Mouse (Mus musculus): ENCODE data around the gene Susd2. TPM values are rescaled to one million over a fixed set of nuclear protein-coding genes. Genes with fewer than 3 reads are reported as not detected.

Gene Susd2
- polyA plus RNA-seq (2012; rRNA removed) = 21.5 and 32.8 TPM in 2 replicates

DNA sequence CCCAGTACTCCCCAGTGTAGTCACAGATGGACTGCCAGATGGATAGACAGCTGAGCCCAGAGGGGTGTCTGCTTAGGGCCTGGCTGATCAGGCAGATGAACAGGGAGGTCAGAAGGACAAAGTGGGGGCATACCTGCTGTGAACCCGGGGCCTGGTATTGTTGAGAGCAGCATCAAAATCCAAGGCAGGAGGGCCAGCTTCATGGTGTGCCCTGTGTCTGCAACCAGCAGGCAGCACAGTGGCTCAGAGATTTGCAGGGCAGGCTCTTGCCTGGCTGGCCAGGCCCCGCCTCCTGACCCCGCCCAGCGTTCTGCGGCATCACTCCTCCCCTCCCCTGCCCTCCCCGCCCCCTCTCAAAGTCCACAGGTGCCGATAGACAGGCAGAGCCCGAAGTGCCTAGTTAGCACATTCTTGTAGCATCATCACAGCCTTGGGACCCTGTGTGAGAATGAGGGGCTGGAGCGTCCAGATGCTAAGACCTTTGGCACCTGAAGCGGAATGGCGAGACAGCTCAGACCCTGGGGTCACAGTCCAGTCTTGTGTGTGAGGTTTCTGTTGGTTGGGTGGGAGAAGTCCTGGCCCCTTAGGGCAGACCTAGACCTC, at the start of gene Susd2:
Susd2 (minus strand) TSS at position 268 of the 603 bp plus-strand sequence.
- DNase-seq (ENCODE audit: low read depth) = no peak

DNA sequence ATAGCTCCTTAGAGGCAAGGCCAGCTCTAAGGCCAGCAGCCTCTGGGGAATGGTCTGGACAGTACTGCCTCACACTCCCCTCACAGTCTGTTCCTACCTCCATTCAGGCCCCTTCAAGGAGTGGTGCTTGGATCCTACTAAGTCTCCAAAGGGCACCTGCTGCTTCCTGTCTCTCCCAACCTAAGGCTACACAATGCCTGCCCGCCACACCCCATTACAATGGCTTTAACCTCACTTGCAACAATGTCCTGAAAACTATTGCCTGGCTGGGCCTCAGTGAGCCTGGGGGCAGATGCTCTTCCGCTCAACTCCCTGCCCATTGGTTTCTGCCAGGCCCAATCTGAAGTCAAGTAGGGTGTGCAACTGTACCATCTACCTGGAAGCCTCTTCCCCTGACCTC, 44.8 kb upstream of the Susd2 start:
- no peak for DNase-seq (ENCODE audit: low read depth)

DNA sequence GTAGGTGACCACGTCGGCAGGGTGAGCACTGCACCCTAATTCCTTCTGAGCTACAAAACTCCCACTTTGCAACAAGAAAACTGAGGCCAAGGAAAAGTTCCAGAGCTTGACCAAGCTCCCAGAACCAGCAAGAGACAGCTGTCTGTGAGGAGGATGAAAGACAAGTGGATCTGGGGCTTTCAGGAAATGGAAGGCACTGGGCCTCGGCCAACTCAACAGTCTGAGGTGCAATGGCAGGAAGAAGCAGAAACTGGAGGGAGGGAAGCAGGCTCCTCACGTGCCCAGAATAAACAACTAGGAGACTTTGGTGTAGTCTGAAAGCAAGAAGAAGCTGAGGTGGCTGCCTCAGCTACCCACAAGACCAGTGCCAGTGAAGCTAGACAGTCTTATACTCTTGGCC, 42.9 kb upstream of the Susd2 start:
- DNase-seq (ENCODE audit: low read depth) = no peak

DNA sequence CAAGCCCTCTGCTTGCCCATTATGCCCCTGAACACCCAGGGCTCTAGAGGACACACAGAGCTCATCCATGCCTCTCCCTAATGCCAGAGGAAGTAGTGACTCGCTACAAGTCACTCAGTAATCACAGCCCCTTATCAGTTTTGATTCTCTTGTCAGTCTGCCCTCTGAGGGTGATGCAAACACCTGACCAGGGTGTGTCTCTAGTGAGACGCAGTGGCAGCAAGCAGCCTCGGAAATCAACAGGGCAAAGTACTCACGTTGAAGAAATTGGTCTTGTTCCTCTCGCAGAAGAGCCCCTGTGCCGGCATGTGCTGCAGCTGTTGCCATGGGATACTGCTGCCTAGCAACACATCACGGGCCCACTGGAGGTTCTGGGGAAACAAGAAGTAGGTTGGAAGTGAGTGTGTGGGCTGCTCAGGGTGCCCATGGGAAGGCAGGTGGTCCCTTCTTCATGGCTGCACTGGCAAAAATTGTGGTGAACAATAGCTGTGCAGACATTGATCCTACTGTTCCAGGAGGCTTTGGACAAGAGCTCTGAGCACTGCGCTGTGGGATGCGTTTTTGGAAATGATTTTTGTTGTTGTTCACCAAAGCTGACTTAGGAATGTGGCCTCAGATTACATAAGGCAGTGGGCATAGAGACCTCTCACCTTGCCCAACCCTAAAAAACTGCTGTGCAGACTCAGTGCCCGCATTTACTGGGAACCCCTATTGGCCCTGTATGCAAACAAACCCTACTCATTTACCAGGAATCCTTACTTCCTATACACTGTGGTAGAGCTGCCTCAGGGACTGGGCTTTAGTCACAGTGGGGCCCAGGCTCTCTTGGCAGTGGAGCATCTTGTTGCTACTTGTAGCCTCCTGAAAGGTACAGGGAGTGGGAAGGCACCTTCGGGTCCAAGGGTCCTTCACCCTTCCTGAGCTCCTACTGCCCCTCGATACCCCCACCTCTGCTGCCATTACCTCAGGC, 40.5 kb upstream of the Susd2 start:
- no peak for DNase-seq (ENCODE audit: low read depth)

DNA sequence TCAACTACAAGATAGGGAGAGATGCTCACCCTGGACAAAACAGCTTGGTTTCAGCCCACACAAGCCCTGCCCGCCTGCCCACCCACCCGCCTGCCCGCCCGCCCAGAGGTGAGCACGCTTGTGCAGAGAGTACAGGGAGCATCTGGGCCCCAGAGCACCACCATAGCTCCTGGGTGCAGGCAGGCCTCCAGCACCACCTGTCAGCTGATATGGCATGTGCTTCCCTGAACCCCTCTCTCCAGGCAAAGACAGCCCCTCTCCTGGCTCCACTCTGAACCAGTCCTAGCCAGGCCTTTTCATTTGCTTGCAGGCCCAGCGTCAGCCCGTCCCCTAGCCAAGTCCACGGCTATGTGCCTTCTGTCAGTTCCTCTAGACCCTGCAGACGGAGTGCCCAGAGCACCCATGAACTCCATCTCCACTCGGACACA, 36.8 kb upstream of the Susd2 start:
- no peak for DNase-seq (ENCODE audit: low read depth)

DNA sequence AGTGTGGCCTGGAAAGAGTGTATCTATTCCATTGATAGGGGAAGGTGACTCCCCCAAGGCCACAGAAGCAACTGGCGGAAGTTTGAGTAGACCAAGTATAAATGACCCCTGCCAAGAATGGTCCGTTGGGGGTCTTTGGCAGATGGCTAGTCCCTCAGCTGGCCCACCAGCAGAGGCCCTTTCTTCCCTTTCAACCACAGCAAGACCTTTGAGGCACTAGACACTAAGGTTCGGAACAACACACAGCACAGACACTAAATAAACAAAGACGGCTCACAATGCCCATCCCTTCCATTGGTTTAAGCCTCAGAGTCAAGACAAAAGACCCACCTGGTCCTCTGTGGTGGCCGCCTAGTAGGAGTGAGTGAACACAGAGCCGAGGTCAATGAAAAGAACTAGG, 35.4 kb upstream of the Susd2 start:
- DNase-seq (ENCODE audit: low read depth) = no peak

DNA sequence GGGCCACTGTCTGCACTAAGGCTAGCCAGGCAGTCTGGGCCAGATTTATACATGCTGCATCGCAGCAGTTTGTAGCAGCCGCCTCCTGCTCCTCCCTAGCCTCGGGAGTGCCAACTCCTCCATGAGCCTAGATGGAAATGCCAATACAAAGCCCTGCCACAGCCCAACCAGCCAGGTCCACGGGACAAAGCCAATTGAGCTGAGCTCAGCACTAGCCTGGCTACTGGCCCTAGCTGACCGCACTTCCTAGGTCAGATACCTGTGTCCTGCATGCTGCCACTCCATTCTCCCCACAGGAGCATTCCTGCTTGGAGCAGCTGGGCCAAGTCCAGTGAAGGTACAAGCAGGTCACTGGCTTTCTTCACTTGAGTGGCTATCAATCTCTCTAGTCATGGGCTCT, 34.2 kb upstream of the Susd2 start:
- DNase-seq (ENCODE audit: low read depth) = no peak

DNA sequence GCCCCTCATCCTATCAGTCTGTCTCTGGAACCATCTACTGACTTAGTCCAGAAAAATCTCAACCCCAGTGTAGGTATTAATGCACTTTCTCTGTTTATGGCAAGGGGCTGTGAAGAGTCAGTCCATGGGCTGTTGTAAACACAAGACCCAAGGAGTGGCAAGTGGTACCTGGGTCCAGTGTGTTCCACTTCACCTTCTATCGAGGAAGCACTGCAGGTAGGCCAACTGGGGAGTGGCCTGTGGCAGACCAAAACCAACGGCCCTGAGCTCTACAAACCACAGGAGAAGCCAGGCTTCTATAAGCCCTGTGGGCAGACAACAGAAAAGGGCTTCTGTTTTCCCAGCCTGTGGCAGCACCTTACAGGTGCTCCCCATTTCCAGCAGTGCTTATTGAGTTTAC, 33.8 kb upstream of the Susd2 start:
- DNase-seq (ENCODE audit: low read depth) = no peak

DNA sequence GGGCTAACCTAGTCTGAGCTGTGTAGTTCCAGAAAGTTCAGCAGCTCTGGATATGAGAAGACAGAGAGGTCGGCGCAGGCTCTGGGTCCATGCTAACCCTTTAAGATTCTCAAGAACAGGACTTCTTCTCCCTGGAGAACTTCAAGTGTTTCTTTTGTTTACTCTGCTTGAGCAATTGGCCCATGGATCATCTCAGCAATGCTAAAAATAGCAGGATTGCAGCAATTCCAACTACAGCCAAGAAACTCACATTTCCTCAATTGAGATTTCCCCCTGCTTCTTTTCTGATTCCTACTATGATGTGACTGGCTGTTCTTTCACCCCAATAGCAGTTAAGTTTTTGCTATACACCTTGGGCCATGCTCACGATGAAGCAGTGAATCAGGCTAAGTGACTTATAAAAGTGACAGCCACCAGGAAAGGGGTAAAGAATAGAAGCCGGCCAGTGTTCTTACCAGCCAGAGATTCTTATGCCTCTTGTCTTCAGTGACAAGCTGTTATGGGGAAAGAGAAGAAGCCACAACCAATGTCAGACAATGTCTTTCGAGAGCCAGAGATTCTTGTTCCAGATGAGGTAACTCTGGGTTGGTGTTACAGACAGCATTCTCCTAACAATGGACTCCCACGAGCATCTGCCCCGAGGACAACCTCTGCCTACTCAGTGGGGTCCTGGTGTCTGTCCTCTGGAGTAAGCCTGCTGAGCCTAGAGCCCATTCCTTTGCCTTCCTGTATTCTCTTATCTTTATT, 33.2 kb upstream of the Susd2 start:
- DNase-seq (ENCODE audit: low read depth) = no peak

DNA sequence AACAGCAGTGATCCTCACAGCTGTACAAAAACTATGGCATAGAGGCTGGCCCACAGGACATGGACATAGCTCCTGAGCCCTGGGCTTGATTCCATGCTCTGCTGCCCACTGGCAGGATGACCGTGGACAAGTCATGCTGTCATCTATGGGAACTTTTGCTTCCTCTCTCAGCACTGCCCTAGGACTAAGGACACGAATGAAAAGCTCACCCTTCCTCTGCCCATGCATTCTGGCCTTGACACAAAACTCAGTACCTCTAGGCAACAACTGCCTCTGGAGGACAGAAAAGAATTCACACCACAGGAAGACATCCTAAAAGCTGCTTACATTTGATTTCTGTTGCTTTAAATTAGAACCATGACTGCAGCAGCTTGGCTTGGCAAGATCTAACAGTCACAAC, 32.5 kb upstream of the Susd2 start:
- DNase-seq (ENCODE audit: low read depth) = no peak

DNA sequence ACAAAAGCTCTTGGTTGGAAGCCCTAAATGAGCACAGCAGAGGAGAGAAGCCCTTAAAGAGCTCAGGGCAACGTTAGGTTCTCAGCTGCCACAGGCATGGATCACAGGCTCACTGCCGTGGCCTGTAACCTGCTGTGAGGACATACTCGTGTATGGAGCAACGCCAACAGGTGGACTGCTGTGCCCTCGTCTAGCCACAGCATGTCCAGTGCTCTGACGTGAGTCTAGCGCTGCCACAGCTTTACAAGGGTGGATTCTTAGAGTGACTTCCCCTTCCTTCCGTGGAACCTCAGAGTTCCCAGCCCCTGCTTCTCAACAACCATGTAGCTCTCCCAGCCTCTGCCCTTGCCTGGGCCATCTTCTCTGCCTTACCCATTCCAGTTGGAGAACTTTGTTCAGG, 31.8 kb upstream of the Susd2 start:
- no peak for DNase-seq (ENCODE audit: low read depth)

DNA sequence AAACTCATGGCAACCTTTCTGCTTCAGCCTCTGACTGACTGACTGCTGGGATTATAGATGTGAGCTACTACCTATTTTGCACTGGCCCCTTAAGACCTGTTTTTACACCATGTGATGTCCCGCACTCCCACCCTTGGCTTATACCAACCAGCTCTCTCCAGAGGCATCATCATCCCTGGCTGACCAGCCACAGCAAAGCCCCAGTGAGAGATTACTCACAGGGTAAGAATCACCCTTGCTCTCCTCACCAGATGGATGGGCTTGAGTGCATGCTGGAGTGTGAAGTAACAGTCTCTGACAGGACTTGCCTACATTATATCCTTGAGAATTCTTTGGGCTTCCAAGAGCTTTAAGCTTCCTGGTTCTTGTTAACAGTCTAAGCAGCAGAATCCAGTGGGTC, 26.1 kb upstream of the Susd2 start:
- no peak for DNase-seq (ENCODE audit: low read depth)

DNA sequence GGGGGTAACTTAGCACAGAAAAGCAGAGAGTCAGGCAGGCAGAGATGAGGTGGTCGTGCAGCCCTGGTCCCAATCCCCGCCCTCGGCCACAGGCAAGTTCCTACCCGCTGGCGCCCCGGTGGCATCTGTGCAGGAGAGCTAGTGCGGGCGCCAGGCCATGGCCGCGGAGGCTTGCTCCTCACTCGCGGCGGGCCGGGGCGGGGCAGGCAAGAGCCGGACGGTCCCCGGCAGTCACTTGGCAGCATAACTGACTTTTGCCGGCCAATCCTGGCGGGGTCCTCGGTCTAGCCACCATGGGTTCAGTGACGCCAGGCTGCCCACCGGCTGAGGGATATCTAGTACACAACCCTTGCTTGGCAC, 24.1 kb upstream of the Susd2 start:
- DNase-seq (ENCODE audit: low read depth) = no peak

DNA sequence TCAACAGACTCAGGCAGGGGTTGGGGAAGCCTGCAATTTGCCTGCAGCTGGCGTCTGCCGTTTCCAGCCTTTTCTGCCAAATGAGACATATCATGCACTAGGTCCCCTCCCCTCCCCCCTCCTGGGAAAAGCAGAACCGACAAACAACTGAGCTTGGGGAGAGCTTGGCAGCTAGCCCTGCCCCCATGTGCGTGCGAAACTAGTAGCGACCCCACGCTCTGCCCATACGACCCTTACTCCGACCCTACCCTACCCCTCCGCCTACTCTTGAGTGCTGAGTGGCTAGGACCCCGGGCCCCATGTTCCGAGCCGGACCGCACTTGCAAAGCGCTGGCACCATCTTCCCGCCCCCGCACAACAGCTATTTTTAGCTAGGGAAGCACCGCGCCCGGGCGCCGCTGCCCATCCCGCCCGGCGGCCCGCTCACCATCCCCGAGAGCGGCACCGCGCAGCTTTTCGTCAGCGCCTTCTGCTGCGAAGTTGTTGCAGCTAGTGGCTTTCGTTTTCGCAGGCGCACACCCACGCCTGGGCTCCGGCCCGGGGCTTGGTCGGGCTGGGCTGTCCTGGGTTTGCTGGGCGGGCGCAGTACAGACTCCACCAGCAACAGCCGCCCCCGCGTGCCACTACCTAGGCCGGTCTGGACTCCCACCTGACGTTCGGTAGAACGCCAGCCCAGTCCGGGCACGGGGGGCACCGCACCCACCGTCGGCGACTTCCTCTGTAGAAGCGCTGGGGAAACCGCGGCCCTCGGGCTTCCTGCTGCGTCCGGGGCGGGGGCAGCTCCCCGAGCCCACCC, 23.5 kb upstream of the Susd2 start:
- no peak for DNase-seq (ENCODE audit: low read depth)

DNA sequence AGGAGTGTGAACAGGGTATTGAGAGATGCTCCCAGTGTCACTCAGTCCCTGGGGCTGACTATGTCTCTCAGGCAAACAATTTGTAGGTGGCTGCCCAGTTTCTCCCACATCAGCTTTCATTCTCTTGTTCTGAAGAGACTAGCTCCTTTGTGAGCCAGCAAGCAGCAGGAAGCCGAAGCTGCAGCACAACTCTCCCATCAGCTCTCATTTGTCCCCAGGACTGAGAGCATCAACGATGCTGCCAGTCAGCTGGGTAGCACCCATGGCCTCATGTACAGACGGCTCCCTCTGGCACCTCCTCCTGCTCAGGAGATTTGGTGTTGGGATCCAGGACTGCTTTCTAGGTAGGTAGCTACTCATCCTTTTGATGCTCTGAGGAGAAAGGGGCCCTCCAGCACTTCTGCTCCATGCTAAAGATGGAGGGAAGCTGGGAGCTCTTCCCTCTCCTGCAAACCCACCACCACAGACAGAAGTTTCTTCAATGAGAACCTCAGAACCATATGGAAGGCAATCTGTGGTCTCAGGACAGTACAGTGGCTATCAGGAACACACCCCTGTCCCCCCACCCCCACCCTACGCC, 22.7 kb upstream of the Susd2 start:
- DNase-seq (ENCODE audit: low read depth) = no peak

DNA sequence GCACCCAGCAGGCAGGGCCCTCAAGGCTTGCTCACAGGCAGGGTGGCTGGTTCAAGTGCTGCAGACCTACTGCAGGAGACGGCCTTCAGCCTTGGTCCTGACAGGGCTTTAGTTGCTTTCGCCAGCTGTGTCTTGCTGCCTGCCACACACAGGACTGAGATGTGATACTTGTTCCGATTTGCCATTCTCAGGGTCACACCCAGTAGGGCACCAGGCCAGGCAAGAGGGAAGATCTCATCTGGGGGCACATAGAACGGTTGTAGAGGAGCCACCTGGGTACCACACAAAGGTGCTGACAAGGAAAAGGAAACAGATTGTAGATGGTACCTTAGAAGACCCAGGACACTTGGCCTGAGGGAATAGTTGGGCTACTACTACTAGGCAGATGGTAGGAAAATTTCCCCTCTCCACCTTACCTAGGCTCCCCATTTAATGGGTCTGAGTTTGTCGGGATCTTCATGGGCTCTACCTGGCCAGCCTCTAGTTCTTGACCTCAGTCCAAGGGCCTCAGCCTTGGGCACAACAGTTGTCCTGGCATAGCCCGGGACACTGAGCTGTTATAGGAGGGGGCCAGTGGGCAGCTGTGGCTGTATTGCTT, 21.0 kb upstream of the Susd2 start:
- DNase-seq (ENCODE audit: low read depth) = no peak

DNA sequence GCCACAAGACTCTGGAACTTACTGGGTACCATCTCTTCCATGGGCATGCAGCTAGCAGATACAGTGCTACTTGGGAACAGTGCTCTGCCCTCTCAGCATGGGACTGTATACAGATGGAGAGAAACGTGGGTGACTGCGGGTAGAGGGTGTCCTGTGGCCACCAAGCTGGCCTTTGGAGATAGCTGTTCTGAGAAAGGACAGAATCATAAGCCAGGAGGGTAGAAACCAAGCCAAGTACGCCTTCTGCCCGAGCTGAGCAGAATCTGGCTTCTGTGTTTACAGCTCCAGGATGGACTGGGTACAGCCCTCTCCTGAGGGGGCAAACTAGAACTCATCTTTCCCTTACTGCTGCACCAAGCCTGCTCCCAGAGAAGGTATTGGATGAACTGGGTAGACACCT, 18.8 kb upstream of the Susd2 start:
- no peak for DNase-seq (ENCODE audit: low read depth)

DNA sequence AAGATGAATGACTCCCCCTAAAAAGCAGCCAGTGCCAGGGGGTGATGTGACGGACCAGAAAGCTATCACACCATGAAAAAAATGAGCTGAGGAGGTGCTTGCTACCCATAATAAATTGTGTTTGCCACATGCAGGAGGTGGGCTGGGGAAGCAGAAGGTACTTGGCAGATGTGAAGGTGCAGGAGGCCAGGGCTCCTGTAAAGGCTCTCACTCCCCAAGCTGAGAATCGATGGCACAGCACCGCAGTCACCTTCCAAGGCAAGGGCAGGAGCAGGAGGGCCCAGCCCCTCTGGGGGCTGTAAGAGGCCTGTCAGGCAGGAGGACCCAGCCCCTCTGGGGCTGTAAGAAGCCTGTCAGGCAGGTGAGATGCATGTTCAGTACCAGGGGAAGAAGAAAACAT, 18.1 kb upstream of the Susd2 start:
- DNase-seq (ENCODE audit: low read depth) = no peak

DNA sequence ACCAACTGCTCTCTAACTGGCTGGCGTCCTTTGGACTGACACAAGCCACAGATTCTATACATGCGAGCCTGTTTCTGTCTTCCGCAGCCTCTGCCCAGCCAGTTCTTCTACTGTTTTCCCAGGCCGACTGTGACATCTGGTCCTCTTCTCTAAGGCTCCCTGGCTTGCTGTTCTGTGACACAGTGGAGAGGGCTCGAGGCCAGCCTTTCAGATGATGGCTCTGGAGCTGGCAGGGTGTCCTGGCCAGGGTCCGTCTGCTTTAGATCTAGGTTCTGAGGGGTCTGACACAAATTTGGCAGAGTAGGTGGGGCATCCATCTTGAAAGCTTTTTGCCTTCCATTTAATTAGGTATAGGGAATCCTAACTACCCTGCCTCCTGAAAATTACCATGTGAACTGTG, 17.6 kb upstream of the Susd2 start:
- DNase-seq (ENCODE audit: low read depth) = no peak

DNA sequence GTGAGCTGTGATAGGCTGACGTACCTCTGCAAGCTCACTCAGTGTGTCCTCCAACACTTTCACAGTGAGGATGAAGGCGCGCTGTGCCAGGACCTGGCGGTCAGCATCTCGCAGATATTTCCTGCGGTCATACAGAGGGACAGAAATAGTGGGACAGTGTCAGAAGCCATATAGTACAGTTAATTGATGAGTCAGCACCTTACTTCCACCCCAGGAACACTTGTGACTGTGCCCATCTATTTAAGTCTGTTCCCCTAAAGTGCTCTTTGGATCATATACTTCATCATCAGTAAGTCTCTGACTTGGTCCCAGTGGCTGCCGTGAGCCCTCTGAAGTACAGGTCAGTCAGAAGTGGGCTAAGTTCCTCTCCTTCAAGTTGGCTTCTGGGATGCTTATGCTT, 14.0 kb upstream of the Susd2 start:
- no peak for DNase-seq (ENCODE audit: low read depth)

DNA sequence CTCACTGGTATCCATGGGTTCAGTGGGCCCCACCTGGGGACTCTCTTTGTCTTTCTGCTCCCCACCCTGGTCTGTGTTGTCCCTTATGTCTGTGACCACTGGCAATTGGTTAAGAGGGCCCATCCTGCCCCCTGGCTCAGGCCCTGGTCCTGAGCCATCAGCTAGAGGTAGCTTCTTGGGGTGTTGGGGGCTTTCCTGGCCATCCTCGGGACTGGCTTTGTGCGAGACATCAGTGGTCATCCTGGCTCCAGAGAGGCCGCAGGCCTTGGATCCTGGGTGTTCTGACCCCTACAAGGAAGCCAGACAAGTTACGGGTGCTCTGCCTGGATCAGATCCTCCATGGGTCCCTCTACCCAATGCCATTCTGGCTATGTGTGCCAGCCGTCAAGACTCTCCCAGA, 13.4 kb upstream of the Susd2 start:
- DNase-seq (ENCODE audit: low read depth) = no peak
